Mouse (Mus musculus): ENCODE results near the gene G6pc3. TPM values are rescaled to one million over a fixed set of nuclear protein-coding genes. Genes with fewer than 3 reads are reported as not detected.

Gene G6pc3
- polyA plus RNA-seq, 1 experiment from 2014 or later = 8.8 TPM

DNA sequence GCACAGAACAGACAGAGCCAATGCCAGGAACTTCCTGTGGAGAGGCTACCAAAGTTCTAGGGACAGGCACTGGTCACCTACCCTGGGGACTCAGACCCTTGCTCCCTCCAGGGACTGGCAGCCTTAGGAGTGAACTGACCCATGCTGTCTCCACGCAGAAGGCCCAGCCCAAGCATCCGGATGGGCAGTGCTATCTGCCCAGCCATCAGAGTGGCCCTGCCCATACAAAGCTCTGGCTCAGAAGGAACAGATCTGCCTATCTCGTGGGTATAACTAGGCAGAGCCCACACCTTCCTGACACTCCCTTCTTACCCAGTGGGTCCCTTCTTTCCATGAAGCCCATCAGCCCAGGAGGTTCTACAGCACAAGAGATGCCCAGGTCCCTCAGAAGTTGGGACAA is 20.8 kb downstream of the G6pc3 start:
- no peak overlapping the region for H3K27ac ChIP-seq (replicated peaks)
- H3K4me2 ChIP-seq = no peak overlapping the region
- H3K9ac ChIP-seq = no peak overlapping the region
- peaks cover 58% of the 10 kb centered on the region for H3K4me1 ChIP-seq (replicated peaks)
- 29% methylated on average over 3 of the region's 3 CpGs for WGBS (ENCODE audit: insufficient replicate concordance)
- ATAC-seq (ENCODE audit: insufficient read depth) = no peak
- no peak overlapping the region for H3K4me3 ChIP-seq (replicated peaks)
- no peaks in the 10 kb centered on the region for H3K27me3 ChIP-seq
- H3K36me3 ChIP-seq (replicated peaks) = peaks cover 14% of the 10 kb centered on the region
- no peaks in the 10 kb centered on the region for H3K9me3 ChIP-seq (replicated peaks)

GRCm38 (mm10) chr11:102211011-102211410 is 21.6 kb downstream of the G6pc3 start:
- 53% methylated on average over 5 of the region's 5 CpGs for WGBS (ENCODE audit: insufficient replicate concordance)
- H3K27ac ChIP-seq (replicated peaks) = no peak overlapping the region
- H3K4me2 ChIP-seq = no peak overlapping the region
- H3K27me3 ChIP-seq = no peaks in the 10 kb centered on the region
- H3K4me1 ChIP-seq (replicated peaks) = peaks cover 66% of the 10 kb centered on the region
- H3K9me3 ChIP-seq (replicated peaks) = no peaks in the 10 kb centered on the region
- no peak overlapping the region for H3K9ac ChIP-seq
- peaks cover 7% of the 10 kb centered on the region for H3K36me3 ChIP-seq (replicated peaks)
- H3K4me3 ChIP-seq (replicated peaks) = no peak overlapping the region
- ATAC-seq (ENCODE audit: insufficient read depth) = no peak

GRCm38 (mm10) chr11:102211936-102212341 is 22.5 kb downstream of the G6pc3 start:
- peaks cover 73% of the 10 kb centered on the region for H3K4me1 ChIP-seq (replicated peaks)

DNA sequence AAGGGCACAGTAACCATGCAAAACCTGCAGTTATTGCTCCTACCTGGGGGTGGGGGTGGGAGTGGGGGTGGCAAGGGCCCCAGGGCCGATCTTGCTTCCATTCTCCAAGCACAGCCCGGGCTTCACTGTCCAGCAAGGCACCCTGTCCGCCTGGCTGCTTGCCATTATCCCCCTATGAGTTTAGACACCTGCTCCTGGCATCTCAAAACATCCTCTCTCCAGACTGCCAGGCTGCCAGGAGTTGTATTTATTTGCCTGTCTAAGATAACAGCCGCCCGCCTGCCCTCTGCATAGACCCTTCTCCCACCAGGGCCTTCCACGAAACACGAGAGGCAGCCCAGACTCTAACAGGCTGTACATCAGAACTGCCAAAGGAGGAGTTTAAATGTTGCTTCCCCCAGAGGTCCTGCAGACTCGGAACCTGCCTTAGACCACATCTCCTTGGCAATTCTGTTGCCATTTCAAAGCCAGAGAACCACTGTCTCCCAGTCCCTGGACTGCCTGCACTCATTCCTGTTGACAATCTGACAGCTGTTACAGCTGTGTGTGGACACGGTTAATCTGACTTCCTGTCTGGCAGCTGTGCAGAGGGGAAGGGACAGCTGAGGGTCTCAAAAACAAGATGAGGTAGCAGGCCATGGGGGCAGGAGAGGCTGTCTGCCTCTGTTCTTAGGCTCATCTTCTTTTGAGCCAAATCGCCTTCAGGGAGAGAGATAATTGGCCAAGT is 25.2 kb downstream of the G6pc3 start:
- H3K27ac ChIP-seq (replicated peaks) = no peak overlapping the region

More at GRCm38 (mm10) chr11:102211936-102212341, 22.5 kb downstream of the G6pc3 start:
- Histone ChIP-seq H3K9ac (no peak overlapping the region), H3K4me2 (no peak overlapping the region), H3K9me3 (replicated peaks) (no peaks in the 10 kb centered on the region), H3K36me3 (replicated peaks) (no peaks in the 10 kb centered on the region), H3K27me3 (no peaks in the 10 kb centered on the region), H3K4me3 (replicated peaks) (no peak overlapping the region), H3K27ac (replicated peaks) (no peak overlapping the region)
- WGBS (ENCODE audit: insufficient replicate concordance) = 80% methylated on average over 18 of the region's 18 CpGs
- ATAC-seq (ENCODE audit: insufficient read depth) = no peak

DNA sequence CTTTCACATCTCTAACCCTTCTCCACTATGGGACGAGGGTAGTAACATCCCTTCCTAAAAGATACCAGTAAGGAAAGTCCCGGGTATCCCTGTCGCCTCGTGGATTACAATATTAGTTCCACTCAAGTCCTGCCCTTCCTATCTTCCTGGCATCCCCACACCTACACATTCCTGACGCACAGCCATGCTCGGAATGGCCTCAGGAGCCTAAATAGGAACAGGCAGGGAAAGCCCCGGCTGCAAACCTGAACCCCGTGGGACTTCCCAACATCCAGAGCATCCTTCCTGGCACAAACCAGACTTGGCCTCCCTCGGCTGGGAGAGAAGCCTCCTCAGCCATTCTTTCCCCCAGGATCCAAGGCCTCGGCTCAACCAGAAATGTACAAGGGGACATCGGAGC is 26.1 kb downstream of the G6pc3 start:
- H3K9ac ChIP-seq = no peak overlapping the region

More for the DNA sequence above, 25.2 kb downstream of the G6pc3 start:
- Histone ChIP-seq H3K9ac (no peak overlapping the region), H3K27me3 (no peaks in the 10 kb centered on the region), H3K36me3 (replicated peaks) (no peaks in the 10 kb centered on the region), H3K4me2 (0 out of 2 replicates have a peak overlapping the region, but pooled peaks have one; percentile 2), H3K4me1 (replicated peaks) (peaks cover 78% of the 10 kb centered on the region), H3K4me3 (replicated peaks) (no peak overlapping the region), H3K9me3 (replicated peaks) (no peaks in the 10 kb centered on the region)
- no peak for ATAC-seq (ENCODE audit: insufficient read depth)
- 42% methylated on average over 10 of the region's 10 CpGs for WGBS (ENCODE audit: insufficient replicate concordance)

GRCm38 (mm10) chr11:102216056-102216885 is 26.9 kb downstream of the G6pc3 start:
- peak; percentile 15; the same call in 1 of the 2 replicates for ATAC-seq (ENCODE audit: insufficient read depth)
- Histone ChIP-seq H3K4me2 (peak overlapping the region; percentile 71), H3K36me3 (replicated peaks) (no peaks in the 10 kb centered on the region), H3K9ac (no peak overlapping the region), H3K4me3 (replicated peaks) (no peak overlapping the region; the same call in 1 of the 2 replicates), H3K9me3 (replicated peaks) (no peaks in the 10 kb centered on the region), H3K27ac (replicated peaks) (peak overlapping the region; percentile 64), H3K27me3 (no peaks in the 10 kb centered on the region), H3K4me1 (replicated peaks) (peaks cover 81% of the 10 kb centered on the region)
- 43% methylated on average over 12 of the region's 12 CpGs for WGBS (ENCODE audit: insufficient replicate concordance)

More for the DNA sequence above, 26.1 kb downstream of the G6pc3 start:
- no peaks in the 10 kb centered on the region for H3K9me3 ChIP-seq (replicated peaks)
- H3K4me1 ChIP-seq (replicated peaks) = peaks cover 80% of the 10 kb centered on the region
- no peak overlapping the region for H3K4me3 ChIP-seq (replicated peaks)
- no peak for ATAC-seq (ENCODE audit: insufficient read depth)
- 70% methylated on average over 11 of the region's 11 CpGs for WGBS (ENCODE audit: insufficient replicate concordance)
- no peaks in the 10 kb centered on the region for H3K36me3 ChIP-seq (replicated peaks)
- peak overlapping the region; percentile 43; the same call in 1 of the 2 replicates for H3K4me2 ChIP-seq
- no peaks in the 10 kb centered on the region for H3K27me3 ChIP-seq
- H3K27ac ChIP-seq (replicated peaks) = peak overlapping the region; percentile 64; the same call in 1 of the 2 replicates

GRCm38 (mm10) chr11:102216886-102217240 is 27.4 kb downstream of the G6pc3 start:
- WGBS (ENCODE audit: insufficient replicate concordance) = 66% methylated on average over 5 of the region's 5 CpGs
- H3K4me3 ChIP-seq (replicated peaks) = peak overlapping the region; percentile 53
- peak overlapping the region; percentile 71 for H3K4me2 ChIP-seq
- H3K27me3 ChIP-seq = 0 out of 2 replicates have a peak, but pooled peaks cover 1% of the 10 kb centered on the region
- no peaks in the 10 kb centered on the region for H3K9me3 ChIP-seq (replicated peaks)
- peaks cover 77% of the 10 kb centered on the region for H3K4me1 ChIP-seq (replicated peaks)
- no peak for ATAC-seq (ENCODE audit: insufficient read depth)
- no peak overlapping the region for H3K9ac ChIP-seq
- H3K27ac ChIP-seq (replicated peaks) = peak overlapping the region; percentile 64
- no peaks in the 10 kb centered on the region for H3K36me3 ChIP-seq (replicated peaks)

DNA sequence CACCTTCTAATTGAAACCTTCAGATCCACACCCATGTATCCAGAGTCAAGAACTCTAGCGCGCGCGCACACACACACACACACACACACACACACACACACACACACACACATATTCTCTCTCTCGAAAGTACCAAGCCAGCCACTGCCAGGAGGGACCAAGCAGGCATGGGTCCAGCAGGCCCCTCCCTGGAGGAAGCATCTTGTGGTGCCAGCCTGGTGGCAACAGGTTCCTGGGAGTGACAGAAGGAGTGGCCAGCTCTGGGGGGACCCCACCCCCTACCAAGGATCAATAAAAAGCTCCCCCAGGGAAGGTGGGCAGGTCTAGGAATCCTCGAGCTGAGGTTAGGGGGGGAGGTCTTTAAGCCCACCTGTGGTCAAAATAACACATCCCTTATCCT is 28.0 kb downstream of the G6pc3 start:
- peak overlapping the region; percentile 57; the same call in 1 of the 2 replicates for H3K9ac ChIP-seq
- no peaks in the 10 kb centered on the region for H3K9me3 ChIP-seq (replicated peaks)
- H3K4me1 ChIP-seq (replicated peaks) = peaks cover 79% of the 10 kb centered on the region
- H3K27me3 ChIP-seq = 0 out of 2 replicates have a peak, but pooled peaks cover 4% of the 10 kb centered on the region
- H3K36me3 ChIP-seq (replicated peaks) = no peaks in the 10 kb centered on the region
- H3K27ac ChIP-seq (replicated peaks) = peak overlapping the region; percentile 70; the same call in 1 of the 2 replicates
- peak overlapping the region; percentile 71 for H3K4me2 ChIP-seq
- ATAC-seq (ENCODE audit: insufficient read depth) = no peak
- 55% methylated on average over 6 of the region's 6 CpGs for WGBS (ENCODE audit: insufficient replicate concordance)
- peak overlapping the region; percentile 53 for H3K4me3 ChIP-seq (replicated peaks)

- Histone ChIP-seq H3K27me3 (0 out of 2 replicates have a peak, but pooled peaks cover 4% of the 10 kb centered on the region), H3K4me3 (replicated peaks) (peak overlapping the region; percentile 53), H3K9me3 (replicated peaks) (no peaks in the 10 kb centered on the region), H3K9ac (peak overlapping the region; percentile 57), H3K36me3 (replicated peaks) (no peaks in the 10 kb centered on the region), H3K27ac (replicated peaks) (peak overlapping the region; percentile 70), H3K4me2 (peak overlapping the region; percentile 71), H3K4me1 (replicated peaks) (peaks cover 85% of the 10 kb centered on the region)
- WGBS (ENCODE audit: insufficient replicate concordance) = 32% methylated on average over 7 of the region's 7 CpGs
- ATAC-seq (ENCODE audit: insufficient read depth) = no peak
Observed at GRCm38 (mm10) chr11:102217876-102218430, 28.5 kb downstream of the G6pc3 start.

DNA sequence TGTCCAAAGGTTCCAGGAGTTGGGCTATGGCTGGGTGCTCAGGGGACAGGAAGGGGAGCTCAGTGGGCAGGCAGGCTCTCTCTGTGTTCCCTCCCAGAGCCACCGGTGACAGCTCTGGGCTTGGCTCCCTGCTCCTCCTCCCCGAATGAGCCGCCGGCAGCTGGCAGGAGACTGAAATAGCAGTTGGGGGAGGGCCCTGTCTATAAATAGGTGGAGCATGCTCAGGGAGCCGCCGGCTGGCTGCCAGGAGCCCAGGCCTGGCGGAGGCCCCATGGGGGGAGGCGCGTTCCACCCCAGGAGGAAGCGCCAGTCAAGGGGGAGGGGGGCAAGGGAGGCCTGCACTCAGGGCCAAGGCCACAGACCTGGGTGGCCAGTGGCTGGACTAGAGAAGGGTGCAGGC is 29.4 kb downstream of the G6pc3 start:
- peak overlapping the region; percentile 57 for H3K9ac ChIP-seq
- H3K27ac ChIP-seq (replicated peaks) = peak overlapping the region; percentile 70
- peak overlapping the region; percentile 53 for H3K4me3 ChIP-seq (replicated peaks)
- peaks cover 85% of the 10 kb centered on the region for H3K4me1 ChIP-seq (replicated peaks)
- peak; percentile 76 for ATAC-seq (ENCODE audit: insufficient read depth)
- H3K9me3 ChIP-seq (replicated peaks) = no peaks in the 10 kb centered on the region
- 0% methylated on average over 10 of the region's 10 CpGs for WGBS (ENCODE audit: insufficient replicate concordance)
- H3K27me3 ChIP-seq = peaks cover 11% of the 10 kb centered on the region; the same call in 1 of the 2 replicates
- H3K4me2 ChIP-seq = peak overlapping the region; percentile 71
- no peaks in the 10 kb centered on the region for H3K36me3 ChIP-seq (replicated peaks)
